Mouse (Mus musculus) WW6 (cell line): Measurements from ENCODE around the gene Pde1a.

ENCODE experiments used
- DNase-seq: peaks from one replicate; pipeline ENCODE4 v3.0.0-alpha.2; 2013; ENCODE audit warnings: low read depth, low spot score

Gene Pde1a

DNA sequence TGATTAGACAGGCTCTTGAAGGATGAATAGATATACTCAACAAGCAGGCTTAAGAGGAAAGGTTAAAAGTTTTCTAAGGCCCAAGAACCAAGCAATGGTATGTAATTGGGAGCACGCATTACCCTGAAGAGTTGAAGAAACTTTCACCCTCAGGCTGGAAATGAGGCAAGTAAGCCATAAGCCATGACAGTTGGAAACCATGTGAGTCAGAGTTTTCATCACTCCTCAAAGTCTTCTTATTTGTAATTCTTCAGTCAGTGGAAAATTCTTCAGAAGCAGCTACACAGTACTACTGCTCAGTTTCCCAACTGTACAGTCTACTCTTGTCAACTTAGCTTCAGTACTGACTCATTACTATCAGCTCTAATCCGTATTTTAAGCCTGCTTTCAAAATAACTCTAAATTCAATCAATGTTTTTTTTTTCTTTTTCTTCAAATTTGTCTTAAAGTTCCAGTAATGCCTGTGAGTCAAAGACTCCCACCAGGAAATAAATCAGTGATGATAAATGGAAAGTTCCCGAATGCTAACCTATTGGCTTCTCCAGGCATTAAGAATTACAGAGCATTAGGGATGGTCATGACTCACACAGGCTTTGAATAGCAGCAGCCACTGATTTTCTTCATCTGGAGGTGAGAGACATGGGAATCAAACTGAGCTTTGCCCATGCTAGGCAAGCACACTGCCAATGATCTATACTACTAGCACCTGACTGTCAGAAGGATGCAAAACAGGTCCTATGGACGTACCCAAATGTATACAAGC lies 82.3 kb downstream of the Pde1a start:
- no peak for DNase-seq

DNA sequence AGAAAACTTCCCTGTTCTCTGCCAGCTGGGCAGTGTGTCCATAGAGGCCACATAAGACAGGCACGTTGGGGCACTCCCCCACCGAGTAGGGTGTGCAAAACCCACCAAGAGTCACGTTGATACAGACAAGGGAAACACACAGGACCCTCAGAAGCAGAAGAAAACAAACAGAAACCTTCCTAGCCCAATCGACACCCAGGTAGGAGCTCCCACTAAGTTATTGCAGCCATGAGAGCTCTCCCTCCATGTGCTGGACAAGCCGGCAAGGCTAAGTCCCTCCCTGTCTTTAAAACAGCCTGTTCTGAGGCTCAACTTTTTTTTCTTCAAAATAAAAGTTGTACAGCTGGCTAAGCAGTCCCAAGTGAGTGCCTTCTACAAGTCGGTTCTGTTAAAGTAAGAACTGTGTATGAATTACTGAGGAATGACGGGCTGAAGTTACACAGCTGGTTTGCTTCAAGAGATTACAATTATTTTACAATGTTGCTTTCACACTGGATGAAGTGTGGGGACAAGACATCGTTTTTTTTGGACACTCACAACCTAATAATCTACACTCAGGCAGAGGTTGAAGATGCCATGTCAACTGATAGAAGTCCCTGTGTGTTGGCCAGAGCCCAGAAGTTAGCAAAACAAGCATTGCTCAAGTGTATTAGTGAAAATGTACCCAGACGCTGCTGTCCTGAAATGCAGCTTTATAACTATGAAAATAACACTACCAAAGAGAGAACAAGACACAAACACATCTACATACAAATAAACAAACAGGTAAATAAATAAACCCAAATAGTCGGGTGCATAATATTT lies 90.4 kb downstream of the Pde1a start:
- DNase-seq: no peak

DNA sequence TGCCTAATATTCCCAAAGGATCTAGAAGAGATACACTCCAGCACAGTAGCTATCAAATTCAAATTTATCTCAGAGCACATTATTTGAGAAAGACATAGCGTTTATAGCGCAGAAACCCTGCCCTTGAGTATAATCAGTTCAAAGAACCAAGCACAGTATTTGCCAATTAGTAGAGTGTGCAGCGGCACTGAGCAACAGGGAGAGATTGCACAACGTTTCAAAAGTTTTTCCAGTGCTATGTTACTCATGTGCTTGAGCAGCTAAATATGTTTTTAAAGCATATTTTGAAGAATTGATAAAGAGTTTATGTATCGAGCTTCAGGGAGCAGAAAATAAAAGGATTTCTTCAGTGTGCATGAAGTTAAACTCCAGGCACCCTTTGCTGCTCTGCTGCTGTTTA lies 91.3 kb downstream of the Pde1a start:
- no peak for DNase-seq

DNA sequence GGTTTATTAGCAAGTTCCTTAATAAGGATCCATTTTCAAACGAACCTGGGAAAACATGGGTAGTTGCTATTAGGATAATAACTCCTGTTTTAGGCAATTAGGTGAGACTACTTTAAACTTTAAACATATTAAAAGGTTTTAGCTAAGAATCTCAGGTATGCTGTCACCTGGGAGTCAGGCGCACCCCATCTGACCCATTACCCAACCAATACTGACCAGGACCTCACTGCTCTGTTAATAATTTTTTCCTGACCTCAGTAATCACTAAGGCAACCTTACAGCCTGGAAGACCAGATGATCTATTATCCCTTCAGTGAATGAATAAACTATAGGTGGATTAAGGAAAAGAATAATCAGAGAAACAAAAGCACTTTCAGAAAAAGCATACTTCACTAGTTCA lies 100.2 kb downstream of the Pde1a start:
- no peak for DNase-seq

DNA sequence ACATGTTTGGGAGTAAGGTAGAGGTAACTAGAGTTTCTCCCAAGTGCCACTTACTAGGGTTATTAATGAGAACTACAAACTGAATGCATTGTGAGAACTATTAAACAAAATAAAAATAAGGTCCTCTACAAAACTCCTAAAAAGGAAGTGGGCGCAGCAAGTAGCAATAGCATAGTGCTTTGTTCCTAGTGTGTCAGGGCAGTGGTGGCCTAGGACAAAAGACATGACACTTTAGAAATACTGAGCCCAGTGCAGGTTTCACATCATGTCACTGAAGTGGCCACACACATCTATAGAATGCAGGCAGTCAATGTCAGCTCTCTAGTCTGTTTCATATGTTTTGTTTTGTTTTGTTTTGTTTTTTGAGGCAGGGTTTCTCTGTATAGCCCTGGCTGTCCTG lies 103.2 kb downstream of the Pde1a start:
- no peak for DNase-seq

DNA sequence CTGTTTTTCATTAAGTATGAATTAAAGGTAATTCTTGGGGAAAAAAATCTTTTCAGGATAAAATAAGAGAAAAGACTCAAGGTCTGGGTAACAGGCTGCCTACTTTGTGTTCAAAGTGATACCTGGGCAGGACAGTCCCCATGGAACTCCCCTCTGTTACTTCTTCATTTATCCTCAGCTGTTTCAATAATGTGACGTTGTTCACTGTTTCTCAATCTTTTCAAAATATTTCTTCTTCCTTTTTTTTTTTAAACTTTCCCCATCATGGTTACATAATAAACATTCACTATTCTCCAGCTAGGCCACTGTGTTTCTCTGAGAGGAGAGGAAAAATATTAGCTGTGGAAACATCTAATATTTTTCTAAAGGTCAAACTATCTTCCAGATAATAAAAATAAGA lies 103.7 kb downstream of the Pde1a start:
- DNase-seq: no peak

DNA sequence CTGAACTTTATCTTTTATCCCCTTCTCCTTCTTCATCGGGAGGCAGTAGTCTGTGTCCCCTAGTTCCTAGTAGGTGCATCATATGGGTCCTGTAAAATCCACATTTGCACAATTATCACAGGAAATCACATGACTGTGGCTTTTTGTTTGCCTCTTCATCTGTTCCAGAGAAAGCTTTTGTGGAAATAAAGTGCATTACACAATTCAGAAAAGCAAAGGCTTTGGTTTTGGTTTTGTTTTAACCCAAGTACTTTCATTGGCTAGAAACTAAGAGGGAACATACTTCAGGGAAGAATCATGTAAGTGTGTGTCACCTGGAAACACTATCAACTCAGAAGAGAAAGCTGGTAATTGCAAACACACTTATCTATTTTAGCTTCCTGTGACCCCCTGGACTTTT lies 104.2 kb downstream of the Pde1a start:
- DNase-seq: no peak

DNA sequence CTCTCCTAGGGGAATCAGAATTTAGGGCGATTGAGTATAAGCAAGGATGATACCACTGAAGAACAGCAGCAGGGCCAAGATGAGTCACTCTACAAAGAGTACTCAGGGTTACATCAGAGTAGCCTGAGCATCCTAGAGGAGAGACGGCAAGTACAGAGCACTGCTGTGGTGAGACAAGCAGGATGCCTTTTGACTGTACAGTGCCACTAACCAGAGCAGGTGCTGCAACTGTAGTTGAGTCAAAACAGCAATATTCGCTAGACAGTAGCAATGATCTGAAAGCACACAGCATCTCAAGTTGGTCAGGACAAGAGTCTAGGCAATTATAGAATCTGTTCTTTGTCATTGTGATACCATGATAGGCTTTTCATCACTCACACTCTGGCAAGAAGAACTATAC lies 115.1 kb downstream of the Pde1a start:
- DNase-seq: no peak

DNA sequence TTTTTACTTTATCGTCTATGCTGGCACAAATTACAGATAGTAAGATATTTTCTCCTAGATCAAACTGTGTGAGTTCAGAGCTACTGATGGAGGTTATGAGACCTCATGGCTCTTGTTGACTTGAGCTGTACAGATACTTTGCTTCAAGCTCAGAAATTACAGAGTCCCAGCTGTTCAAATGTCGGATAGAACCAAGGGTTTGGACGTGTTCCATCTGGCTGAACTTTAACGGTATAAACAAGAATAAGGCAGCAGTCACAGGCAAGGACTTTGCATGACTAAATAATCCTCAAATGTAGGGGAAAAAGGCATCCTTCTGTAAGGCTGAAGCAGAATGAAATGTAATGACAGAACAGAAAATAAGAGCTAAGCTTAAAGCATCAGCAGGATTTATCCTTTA lies 116.2 kb downstream of the Pde1a start:
- DNase-seq: no peak

DNA sequence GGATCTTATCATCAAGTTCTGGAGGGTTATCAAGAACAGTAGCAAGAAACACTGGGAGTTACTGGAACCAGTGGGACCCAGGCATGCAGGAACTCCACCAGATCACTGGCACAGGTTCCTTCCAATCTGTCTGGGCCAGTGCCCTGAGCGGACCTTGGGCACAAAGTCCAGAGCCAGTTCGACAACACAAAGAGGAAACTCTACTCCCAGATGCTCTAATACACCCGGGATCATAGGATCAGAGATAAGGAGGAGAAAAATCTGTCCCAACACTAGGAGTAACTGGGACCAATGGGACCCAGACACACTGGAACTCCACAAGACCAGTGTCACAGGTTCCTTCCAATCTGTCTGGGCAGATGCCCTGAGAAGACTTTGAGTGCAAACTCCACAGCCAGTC lies 130.1 kb downstream of the Pde1a start:
- DNase-seq: no peak

DNA sequence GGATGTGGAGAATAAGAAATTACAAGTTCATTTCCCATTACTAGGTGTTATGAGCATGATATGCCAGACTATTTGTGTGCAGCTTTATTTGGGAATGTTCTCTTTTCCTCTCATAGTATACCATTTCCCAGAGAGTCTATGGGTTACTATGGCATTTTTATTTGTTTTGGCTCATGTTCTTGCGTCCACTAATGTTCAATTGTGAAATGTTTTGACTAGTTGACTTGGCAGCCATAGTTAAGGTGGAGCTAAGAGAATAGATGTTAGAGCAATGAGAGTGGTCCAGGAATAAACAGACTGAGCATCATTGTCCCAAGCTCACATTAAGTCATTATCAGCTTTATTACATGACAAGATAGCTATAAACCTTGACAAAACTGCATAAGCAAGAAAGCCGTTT lies 130.8 kb downstream of the Pde1a start:
- DNase-seq: no peak

DNA sequence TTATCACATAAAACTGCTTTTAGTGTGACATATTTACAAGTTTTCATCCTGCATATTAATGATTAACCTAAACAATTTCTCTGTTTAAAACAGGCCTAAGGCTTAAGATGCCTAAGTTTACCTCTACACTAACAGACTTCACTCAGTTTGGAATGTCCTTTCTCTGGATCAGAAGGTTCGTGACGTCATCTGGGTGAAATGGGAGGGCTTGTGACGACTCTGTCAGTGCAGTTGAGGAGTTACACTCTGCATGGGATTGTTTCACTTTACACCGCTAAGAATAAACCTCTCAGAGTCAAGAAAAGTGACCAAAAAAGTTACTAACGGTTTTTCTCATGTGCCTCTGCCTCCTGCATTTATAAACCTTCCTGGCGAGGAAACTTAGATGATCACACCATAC lies 137.6 kb downstream of the Pde1a start:
- no peak for DNase-seq

DNA sequence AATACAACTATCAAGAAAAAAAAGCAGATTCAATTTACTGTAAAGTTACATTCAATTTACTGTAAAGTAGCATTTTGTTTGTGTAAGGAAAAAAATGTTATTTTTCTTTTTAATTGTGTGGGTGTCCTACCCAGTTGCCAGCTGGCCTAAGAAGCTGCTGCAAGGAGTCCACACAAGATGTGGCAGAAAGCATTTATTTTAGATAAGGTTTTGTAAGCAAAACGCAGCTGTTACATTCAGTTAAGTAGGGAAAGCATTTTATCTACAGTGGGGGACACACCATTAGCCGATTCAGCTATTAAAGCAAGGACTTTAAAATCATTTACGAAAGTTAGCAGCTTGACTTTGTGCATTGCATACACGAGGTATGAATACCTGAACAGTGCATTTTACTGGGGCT lies 145.5 kb downstream of the Pde1a start:
- DNase-seq: no peak

DNA sequence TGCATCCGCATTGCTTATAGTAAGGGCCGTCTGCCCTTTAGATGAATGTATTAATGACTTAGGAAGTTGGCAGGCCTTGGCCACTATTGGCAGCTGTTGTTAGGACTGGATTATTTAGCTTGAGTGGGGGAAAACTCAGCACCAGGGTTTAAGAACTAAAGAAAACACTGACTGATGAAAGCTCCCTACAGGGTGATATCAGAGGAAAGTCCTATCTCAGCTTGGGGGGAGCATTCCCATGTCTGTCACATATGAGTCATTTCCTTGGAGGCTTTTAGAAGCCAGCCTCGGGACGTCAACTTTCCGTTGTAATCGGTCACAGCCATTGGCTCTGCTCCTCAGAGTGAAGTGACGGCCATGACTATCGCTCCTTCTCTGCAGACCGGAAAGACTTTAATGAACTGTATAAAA lies 146.0 kb downstream of the Pde1a start:
- DNase-seq: no peak

DNA sequence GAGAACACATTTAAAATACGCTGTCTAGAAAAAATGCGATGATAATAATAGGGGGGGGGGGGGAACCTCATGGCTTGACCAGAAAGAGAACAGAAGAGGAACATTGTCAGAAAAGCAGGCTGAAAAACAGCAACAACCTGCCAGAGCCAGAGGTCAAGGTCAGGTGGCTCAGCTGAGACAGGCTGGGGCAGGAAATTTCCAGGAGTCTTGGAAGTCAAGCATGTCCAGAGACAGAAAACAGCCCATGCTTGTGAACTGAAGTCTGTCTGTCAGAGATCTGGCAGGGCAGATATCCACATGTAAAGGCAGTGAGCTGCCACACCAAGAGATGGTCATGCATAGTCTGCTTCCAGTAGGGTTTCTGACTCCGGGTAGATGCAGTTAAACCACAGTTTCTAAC lies 147.5 kb downstream of the Pde1a start:
- no peak for DNase-seq

DNA sequence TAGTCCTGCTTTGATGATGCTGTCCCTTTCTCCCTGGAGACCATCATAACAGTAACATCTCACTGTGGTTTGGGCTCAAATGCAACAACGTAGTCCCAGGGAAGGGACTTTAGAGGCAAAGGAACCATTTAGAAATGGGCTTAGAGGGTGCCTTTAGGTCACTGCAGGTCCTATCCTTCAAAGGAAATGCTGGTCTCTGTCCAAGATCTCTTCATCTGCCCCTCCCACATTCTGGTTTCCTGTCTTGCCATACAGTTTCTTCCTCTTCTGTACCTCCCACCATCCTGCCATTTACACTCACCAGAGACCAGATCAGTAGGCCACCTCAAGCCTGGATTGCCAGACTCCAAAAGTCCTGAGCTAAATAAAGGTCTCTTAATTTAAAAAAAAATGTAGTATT lies 150.3 kb downstream of the Pde1a start:
- no peak for DNase-seq

DNA sequence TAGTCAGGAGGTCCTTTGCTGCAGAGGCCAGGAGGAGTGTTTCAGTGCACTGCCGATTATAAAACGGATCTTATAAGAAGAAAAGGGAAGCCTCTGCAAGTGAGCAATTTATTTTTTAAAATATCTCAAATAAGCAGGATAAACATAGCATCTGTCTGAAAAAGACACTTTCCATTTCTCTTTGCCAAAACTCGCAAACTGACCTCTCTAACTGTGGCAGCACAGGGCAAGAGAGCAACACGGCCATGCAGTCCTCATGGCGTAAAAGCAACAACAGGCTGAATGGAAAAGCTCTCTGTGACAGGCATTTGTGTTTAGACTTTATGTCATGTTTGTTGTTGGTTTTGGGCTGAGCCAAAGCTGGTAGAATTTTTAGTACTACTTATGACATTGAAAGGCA lies 152.0 kb downstream of the Pde1a start:
- DNase-seq: no peak

DNA sequence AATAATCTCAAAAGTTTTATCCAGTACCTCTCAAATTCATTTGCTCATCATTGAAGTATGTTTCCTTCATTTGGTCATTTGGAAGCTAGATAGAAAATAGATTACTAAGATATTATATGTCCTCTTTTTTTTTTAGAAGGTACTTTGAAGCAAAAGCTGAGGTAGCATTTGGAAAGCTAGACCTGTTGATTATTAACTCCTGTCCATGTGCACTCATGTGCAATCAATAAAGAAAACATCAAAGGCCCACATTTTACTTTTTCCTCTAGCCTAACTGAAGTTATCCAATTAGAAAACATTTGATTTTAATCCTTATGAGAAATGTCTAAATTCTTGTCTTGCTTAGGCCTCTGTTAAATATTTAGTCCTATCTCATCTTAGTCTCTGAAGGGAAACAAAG lies 153.3 kb downstream of the Pde1a start:
- DNase-seq: no peak

DNA sequence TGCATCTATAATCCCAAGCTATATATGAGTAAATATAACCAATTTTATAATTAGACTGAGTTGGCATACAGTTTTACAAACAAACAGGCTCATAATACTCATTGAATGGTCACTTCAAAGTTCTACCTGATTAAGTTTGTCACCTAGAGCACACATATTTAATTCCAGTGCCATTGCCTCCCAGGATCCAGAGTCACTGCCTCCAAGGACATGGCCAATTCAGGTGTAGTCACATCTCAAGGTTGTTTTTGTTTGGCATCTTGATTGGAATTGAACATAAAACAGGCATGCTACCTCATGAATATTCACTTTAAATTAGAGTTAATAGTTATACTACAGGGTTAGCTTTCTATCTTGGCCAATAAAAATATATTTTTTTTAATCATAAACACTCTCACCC lies 157.0 kb downstream of the Pde1a start:
- DNase-seq: no peak

DNA sequence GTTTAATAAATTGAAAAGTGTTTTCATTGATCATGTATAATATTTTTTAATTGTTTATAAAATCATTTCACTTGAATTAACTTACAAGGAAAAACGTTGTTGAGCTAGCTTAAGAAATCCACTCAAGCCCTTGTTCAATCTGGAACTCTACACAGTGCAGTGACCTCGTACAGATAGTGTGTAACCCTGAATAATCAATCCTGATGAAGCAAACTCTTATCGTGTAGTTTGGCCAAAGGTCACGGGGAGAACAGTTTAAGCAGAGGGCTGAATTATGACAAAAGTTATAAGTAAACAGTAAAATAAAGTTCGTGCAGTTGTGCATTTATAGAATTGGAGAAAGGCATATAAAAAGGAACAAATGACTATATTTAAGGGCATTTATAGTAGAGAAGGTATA lies 159.7 kb downstream of the Pde1a start:
- no peak for DNase-seq

DNA sequence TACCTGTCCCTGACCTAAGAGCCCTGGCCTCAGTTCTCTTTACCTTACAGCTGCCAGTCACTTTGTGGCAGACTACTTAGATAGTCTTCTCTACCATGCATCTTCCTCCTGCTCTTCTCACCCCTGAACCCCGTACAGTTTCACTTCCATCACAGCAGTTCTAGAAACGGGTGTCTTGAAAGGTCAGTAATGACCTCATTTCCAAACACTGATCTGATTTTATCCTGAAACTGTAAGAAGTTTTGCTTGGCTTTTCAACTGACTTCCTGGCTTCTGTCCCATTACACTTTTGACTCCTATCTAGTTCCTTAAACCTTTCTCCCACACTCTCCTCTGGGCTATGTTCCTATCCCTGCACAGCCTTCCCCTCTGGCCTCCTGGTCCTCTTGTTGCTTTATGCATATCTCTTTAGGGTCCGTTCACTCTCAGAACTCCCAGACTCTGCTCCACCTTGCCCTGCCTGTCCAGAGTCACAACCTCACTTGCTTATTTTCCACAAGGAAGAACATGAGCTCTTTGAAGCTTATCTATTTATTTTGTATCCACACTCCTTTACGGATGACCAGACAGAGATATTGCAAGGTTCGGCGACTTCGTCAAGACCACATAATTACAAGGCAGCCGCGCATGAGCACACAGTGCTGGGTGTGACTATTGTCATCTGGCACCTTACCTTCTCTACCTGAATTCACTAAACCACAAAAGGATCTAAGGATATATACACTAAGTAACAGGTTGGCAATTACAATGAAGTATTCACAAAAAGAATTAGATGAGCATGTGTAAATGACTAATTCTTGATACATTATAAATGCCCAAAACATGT lies 162.4 kb downstream of the Pde1a start:
- DNase-seq: no peak

DNA sequence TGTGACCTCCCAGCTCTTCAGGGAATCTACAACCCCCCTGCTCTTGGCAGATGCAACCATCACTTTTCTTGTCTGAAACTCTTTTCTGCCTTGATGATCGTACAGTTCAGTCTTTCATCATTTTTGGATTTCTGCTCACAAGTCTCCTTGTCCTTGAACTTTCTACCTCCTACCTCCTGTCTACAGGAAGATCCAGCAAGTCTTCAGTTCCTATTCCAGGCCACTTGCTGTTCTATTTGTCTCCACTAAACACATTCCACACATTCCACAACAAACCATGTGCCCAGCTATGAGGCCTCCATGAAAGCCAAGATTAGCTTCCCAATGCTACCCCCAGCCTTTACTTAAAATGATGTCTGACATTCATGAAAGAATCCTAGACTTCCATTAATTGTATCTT lies 163.2 kb downstream of the Pde1a start:
- DNase-seq: no peak

DNA sequence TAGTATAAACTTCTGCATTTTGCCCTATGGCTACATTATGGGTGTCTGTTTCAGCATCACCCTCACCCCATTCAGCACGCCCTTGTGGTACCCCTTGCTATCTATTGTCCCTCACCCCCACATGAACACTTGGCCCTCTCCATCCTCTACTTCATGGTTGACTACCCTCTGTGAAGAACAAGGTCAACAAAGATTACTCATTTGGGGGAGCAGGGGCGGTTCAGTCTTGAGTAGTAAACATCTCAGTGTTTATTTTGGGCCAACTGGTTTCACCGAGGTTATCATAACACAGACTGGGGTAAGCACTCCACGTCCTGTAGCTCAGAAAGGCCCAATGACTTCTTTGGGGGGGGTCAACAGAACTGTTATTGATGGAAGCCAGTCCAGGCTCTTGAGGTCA lies 164.3 kb downstream of the Pde1a start:
- DNase-seq: no peak
